Mouse (Mus musculus) MEL-GATA-1-ER (cell line): ENCODE measurements around the gene Sphk1.

ENCODE experiments used
- DNase-seq: peaks from one replicate; pipeline ENCODE4 v3.0.0-alpha.2; 2012; ENCODE audit warnings: low read depth; ENCODE audit errors: extremely low read depth

Sphk1 gene

GRCm38 (mm10) chr11:116574982-116575381 lies 44.3 kb downstream of the Sphk1 start:
- no peak for DNase-seq

GRCm38 (mm10) chr11:116575396-116575795 lies 44.7 kb downstream of the Sphk1 start:
- DNase-seq = no peak

GRCm38 (mm10) chr11:116579280-116579679 lies 48.6 kb downstream of the Sphk1 start:
- DNase-seq = no peak

GRCm38 (mm10) chr11:116580031-116580652 lies 49.4 kb downstream of the Sphk1 start:
- peak; percentile 80 for DNase-seq

- no peak for DNase-seq
Measured at GRCm38 (mm10) chr11:116580711-116581375, 50.1 kb downstream of the Sphk1 start.

GRCm38 (mm10) chr11:116581376-116581814 lies 50.7 kb downstream of the Sphk1 start, which contains the start of gene Ube2o:
Gene Ube2o (minus strand): TSS chr11:116581447.
- peak; percentile 47 for DNase-seq

GRCm38 (mm10) chr11:116585682-116586081 lies 55.0 kb downstream of the Sphk1 start:
- DNase-seq = no peak
